Mouse (Mus musculus) CH12.LX (cell line): ENCODE measurements around the gene Iqgap1. TPM values are rescaled to one million over a fixed set of nuclear protein-coding genes. Genes with fewer than 3 reads are reported as not detected.

ENCODE experiments used
- DNase-seq: peaks from one replicate; pipeline ENCODE4 v3.0.0-alpha.2; 2013; ENCODE audit errors: extremely low read depth
- H3K27ac ChIP-seq: 2 replicates; pipeline ENCODE4 v1.5.1; 2012; ENCODE audit warnings: low read depth, mild to moderate bottlenecking, control low read depth, moderate library complexity; ENCODE audit not compliant: insufficient read depth
- H3K27me3 ChIP-seq: replicated peaks from 2 replicates; pipeline ENCODE3; 2012; ENCODE audit warnings: inconsistent platforms
- H3K36me3 ChIP-seq, 2 experiments: replicated peaks in 1 of 2; 2 replicates each; pipeline versions ENCODE3 to v1.6.1; 2012; ENCODE audit warnings: inconsistent platforms in 1 of 2, low read length in 1 of 2, mild to moderate bottlenecking in 1 of 2, mixed read lengths in 1 of 2, moderate library complexity in 1 of 2; ENCODE audit not compliant: control insufficient read depth in 1 of 2, insufficient read depth in 1 of 2
- H3K4me1 ChIP-seq, 2 experiments: 2 replicates each; pipeline ENCODE4 v1.6.1; 2012; ENCODE audit warnings: inconsistent platforms in 1 of 2, moderate library complexity in 1 of 2; ENCODE audit not compliant: insufficient read depth in 2 of 2, control insufficient read depth in 1 of 2
- H3K4me2 ChIP-seq: 2 replicates; pipeline ENCODE4 v1.6.1; 2012; ENCODE audit warnings: low read depth, mild to moderate bottlenecking, control low read depth; ENCODE audit not compliant: poor library complexity, insufficient read depth, severe bottlenecking
- H3K4me3 ChIP-seq, 3 experiments: fragments of 150-350 bp in 1 of 3; sonication (generic) in 1 of 3; replicated peaks in 1 of 3; 2 replicates each; pipeline versions ENCODE3 to v1.5.1; 2011 to 2012; ENCODE audit warnings: low read depth in 2 of 3, low read length in 2 of 3, mild to moderate bottlenecking in 2 of 3, moderate library complexity in 2 of 3, control low read depth in 1 of 3, improper control_type of control experiment in 1 of 3, inconsistent platforms in 1 of 3, mixed read lengths in 1 of 3; ENCODE audit not compliant: poor library complexity in 1 of 3
- H3K79me2 ChIP-seq: replicated peaks from 2 replicates; pipeline ENCODE4 v1.6.1; 2012; ENCODE audit warnings: mild to moderate bottlenecking, moderate library complexity; ENCODE audit not compliant: control insufficient read depth, poor library complexity, insufficient read depth, severe bottlenecking; ENCODE audit errors: extremely low read depth
- H3K9ac ChIP-seq: 2 replicates; pipeline ENCODE4 v1.6.1; 2012; ENCODE audit warnings: low read depth, mild to moderate bottlenecking, control low read depth, moderate library complexity; ENCODE audit not compliant: insufficient read depth
- H3K9me3 ChIP-seq: replicated peaks from 2 replicates; pipeline ENCODE3; 2012; ENCODE audit warnings: low read length, inconsistent platforms, mixed read lengths
- CHD1 ChIP-seq: IDR thresholded peaks from 2 replicates; pipeline ENCODE4 v1.6.1; 2012; ENCODE audit warnings: low read depth, low read length, improper control_type of control experiment, inconsistent platforms
- CHD2 ChIP-seq: IDR thresholded peaks from 2 replicates; pipeline ENCODE4 v1.6.1; 2011; ENCODE audit warnings: low read length, improper control_type of control experiment
- E2F4 ChIP-seq: IDR thresholded peaks from 2 replicates; pipeline ENCODE4 v1.6.1; 2011; ENCODE audit warnings: low read depth, low read length, improper control_type of control experiment; ENCODE audit not compliant: insufficient replicate concordance
- ETS1 ChIP-seq: conservative IDR thresholded peaks from 2 replicates; pipeline ENCODE4 v1.6.1; 2012; ENCODE audit warnings: low read depth, mild to moderate bottlenecking, inconsistent platforms, low read length, improper control_type of control experiment, moderate library complexity
- JUN ChIP-seq: IDR thresholded peaks from 2 replicates; pipeline ENCODE4 v1.6.1; 2011; ENCODE audit warnings: low read depth, mild to moderate bottlenecking, low read length, improper control_type of control experiment, moderate library complexity; ENCODE audit not compliant: insufficient read depth
- JUND ChIP-seq: conservative IDR thresholded peaks from 2 replicates; pipeline ENCODE4 v1.6.1; 2011; ENCODE audit warnings: low read depth, low read length, improper control_type of control experiment
- KAT2A ChIP-seq: IDR thresholded peaks from 2 replicates; pipeline ENCODE4 v1.6.1; 2012; ENCODE audit warnings: low read length, improper control_type of control experiment, inconsistent platforms; ENCODE audit not compliant: insufficient replicate concordance
- MAFK ChIP-seq: IDR thresholded peaks from 2 replicates; pipeline ENCODE4 v1.6.1; 2011; ENCODE audit warnings: low read length, improper control_type of control experiment; ENCODE audit not compliant: insufficient replicate concordance
- MAX ChIP-seq: IDR thresholded peaks from 2 replicates; pipeline ENCODE4 v1.6.1; 2011; ENCODE audit warnings: low read length, improper control_type of control experiment
- MEF2A ChIP-seq: IDR thresholded peaks from 2 replicates; pipeline ENCODE4 v1.6.1; 2014; ENCODE audit warnings: low read depth, mild to moderate bottlenecking, inconsistent platforms, low read length, improper control_type of control experiment, borderline replicate concordance
- MYC ChIP-seq: IDR thresholded peaks from 2 replicates; pipeline ENCODE4 v1.6.1; 2011; ENCODE audit warnings: low read depth, mild to moderate bottlenecking, improper control_type of control experiment, low read length
- POLR2A ChIP-seq: IDR thresholded peaks from 2 replicates; pipeline ENCODE4 v1.6.1; 2011; ENCODE audit warnings: low read depth, mild to moderate bottlenecking, improper control_type of control experiment, low read length
- POLR2AphosphoS2 ChIP-seq: IDR thresholded peaks from 2 replicates; pipeline ENCODE4 v1.6.1; 2011; ENCODE audit warnings: low read depth, low read length, improper control_type of control experiment
- RAD21 ChIP-seq: IDR thresholded peaks from 2 replicates; pipeline ENCODE4 v1.6.1; 2011; ENCODE audit warnings: low read depth, mild to moderate bottlenecking, low read length, improper control_type of control experiment, moderate library complexity
- SIN3A ChIP-seq: IDR thresholded peaks from 2 replicates; pipeline ENCODE4 v1.6.1; 2012; ENCODE audit warnings: low read length, improper control_type of control experiment, inconsistent platforms
- TCF12 ChIP-seq: IDR thresholded peaks from 2 replicates; pipeline ENCODE4 v1.6.1; 2014; ENCODE audit warnings: low read depth, mild to moderate bottlenecking, inconsistent platforms, low read length, improper control_type of control experiment
- UBTF ChIP-seq: IDR thresholded peaks from 2 replicates; pipeline ENCODE4 v1.6.1; 2012; ENCODE audit warnings: low read depth, mild to moderate bottlenecking, inconsistent platforms, low read length, improper control_type of control experiment, moderate library complexity
- ZNF384 ChIP-seq: IDR thresholded peaks from 2 replicates; pipeline ENCODE4 v1.6.1; 2012; ENCODE audit warnings: low read depth, low read length, improper control_type of control experiment, inconsistent platforms
- dilution Hi-C: fragments of 300-500 bp; cut with MboI; formaldehyde crosslinking; loops from 2 replicates; pipeline ENCODE4 v1.14.3; 2020; ENCODE audit warnings: low sequenced_read_pairs; ENCODE audit not compliant: extremely low pct_unique_long_range_greater_than_20kb, extremely low pct_ligation_motif_present
- in situ Hi-C: fragments of 300-500 bp; cut with MboI; formaldehyde crosslinking; loops from 3 replicates; pipeline ENCODE4 v1.14.3; 2019; ENCODE audit warnings: low sequenced_read_pairs, low pct_ligation_motif_present, low pct_unique_long_range_greater_than_20kb, mixed read lengths
- polyA plus RNA-seq: library from polyadenylated mRNA; unstranded; fragments of >175 nt; gene quantifications from 2 replicates; pipeline ENCODE4 v1.2.1, GENCODE M21; 2012; ENCODE audit warnings: low read depth; ENCODE audit not compliant: insufficient read length
- total RNA-seq, 2 experiments: library from RNA; depleted of rRNA; stranded (reverse); fragments of 300-350 nt in 1 of 2; fragments of >200 nt in 1 of 2; gene quantifications; 2 replicates each; pipeline ENCODE4 v1.2.3; 2012 to 2014

Iqgap1 gene
- total and polyA plus RNA-seq, 3 experiments: 49.6 to 126 (median 77.0) TPM

DNA sequence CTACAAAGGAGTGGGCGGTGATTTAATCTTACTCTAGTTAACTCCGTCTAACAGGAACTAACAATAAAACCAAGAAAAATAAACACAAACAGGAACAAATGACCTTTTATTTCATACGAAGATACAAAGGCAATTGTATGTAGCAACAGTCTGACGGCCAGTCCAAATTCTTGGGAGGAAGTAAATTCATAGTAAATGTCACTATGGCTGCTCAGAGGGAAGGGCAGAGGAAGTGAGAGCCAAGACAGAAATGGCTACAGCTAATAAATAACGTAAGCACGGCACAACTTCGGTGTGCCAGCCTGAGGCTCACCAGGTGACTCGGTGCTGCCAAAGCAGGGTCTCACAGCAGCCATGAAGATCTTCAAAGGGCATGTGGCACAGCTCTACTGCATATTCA lies 114.3 kb downstream of the Iqgap1 start:
- H3K79me2 ChIP-seq: no peaks in the 10 kb centered on the region
- no peak overlapping the region for H3K4me2 ChIP-seq
- no peak overlapping the region for H3K27ac ChIP-seq
- DNase-seq: no peak
- dilution Hi-C loops (no loop called here), in situ Hi-C loops (no loop called here)
- no peak for TF ChIP-seq JUN
- TF ChIP-seq MEF2A: no peak
- TF ChIP-seq MAX: no peak
- TF ChIP-seq UBTF: no peak
- no peak for TF ChIP-seq RAD21
- TF ChIP-seq ZNF384: no peak
- no peak for TF ChIP-seq MAFK
- TF ChIP-seq KAT2A: no peak
- no peak for TF ChIP-seq CHD2
- no peak for TF ChIP-seq TCF12
- TF ChIP-seq MYC: no peak
- no peak for TF ChIP-seq ETS1
- no peak for TF ChIP-seq SIN3A
- TF ChIP-seq POLR2AphosphoS2: no peak
- TF ChIP-seq E2F4: no peak
- TF ChIP-seq JUND: no peak
- no peak overlapping the region for H3K9ac ChIP-seq
- no peaks in the 10 kb centered on the region for H3K9me3 ChIP-seq
- H3K4me3 ChIP-seq: no peak overlapping the region
- H3K27me3 ChIP-seq: no peaks in the 10 kb centered on the region
- peaks cover 0 to 3% of the 10 kb centered on the region in 2 experiments; a peak in 1 of 4 replicates for H3K4me1 ChIP-seq
- H3K36me3 ChIP-seq: peaks cover 28 to 61% of the 10 kb centered on the region in 2 experiments

DNA sequence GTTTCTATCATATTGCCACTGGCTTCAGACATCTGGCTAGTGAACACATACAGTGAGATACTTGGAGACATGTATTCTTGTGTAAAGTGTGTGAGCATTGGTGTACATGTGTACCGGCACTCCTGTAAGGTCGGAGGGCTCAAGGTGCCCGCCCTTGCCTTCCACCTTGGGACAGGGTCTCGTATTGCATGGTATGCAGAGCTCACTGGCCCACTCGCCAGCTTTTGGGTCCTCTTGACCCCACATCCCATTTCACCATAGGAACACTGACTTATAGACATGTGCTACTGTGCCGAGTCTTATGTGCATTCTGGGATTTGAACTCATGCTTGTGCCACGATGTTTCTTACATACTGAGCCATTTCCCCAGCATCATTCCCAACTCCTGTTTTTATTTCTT lies 115.4 kb downstream of the Iqgap1 start:
- Histone ChIP-seq H3K4me3 (no peak overlapping the region), H3K9ac (no peak overlapping the region), H3K27me3 (no peaks in the 10 kb centered on the region), H3K4me1 (peaks cover 0 to under 1% of the 10 kb centered on the region in 2 experiments; a peak in 1 of 4 replicates), H3K79me2 (no peaks in the 10 kb centered on the region), H3K4me2 (no peak overlapping the region), H3K36me3 (peaks cover 20 to 50% of the 10 kb centered on the region in 2 experiments), H3K9me3 (no peaks in the 10 kb centered on the region), H3K27ac (no peak overlapping the region)
- in situ Hi-C loops: no loop called here
- dilution Hi-C loops: no loop called here
- no peak for DNase-seq
- TF ChIP-seq CHD1 (no peak), POLR2AphosphoS2 (no peak), JUND (no peak), POLR2A (0 out of 2 replicates have a peak, but pooled peaks have one; percentile 23), TCF12 (no peak), UBTF (no peak)
